Mouse (Mus musculus): ENCODE measurements at regions not wholly inside any gene's neighbourhood (a gene's known extent, or its start where the extent isn't known, plus 50 kb on each side); places are given as distances from the start of the nearest gene placed in this dataset.

DNA sequence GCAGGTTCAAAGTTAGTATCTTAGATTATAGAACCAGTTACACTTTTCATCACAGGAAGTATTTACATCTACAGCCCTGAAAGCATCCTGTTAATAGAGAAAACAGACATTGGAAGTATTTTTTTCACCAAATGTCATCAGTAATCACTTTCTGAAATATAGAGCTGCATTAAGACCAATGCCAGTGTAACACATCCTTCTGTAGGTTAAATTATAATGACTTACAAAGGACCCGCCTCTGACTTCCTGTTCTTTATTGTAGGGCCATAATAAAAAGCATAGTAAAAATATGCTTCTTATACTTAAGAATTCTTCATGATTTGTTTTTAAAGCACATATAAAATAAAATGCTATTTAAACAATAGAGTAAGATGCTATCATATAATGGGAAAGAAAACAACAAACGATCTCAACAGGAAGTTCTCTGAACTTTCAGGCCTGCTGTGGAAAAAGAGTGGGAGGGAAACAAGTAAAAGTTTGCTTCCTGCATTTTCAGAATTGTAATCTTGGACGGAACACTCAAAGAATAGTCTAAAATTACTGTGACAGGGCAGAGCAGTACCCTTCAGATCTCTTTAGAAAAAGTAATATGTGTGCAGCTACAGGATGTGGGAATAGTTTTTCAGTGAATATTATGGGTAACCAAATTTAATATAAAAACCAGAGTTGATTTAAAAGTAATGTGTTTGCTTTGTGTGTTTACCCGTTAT, 116.0 kb upstream of the Dock10 start:
- no peaks in the 10 kb centered on the region for H3K4me1 ChIP-seq (ENCODE audit: control insufficient read depth, insufficient read depth, low read length)
- no peaks in the 10 kb centered on the region for H3K27me3 ChIP-seq (ENCODE audit: control insufficient read depth, insufficient read depth, low read length)
- H3K9ac ChIP-seq (replicated peaks; ENCODE audit: low read length): no peak overlapping the region
- H3K4me3 ChIP-seq (replicated peaks; ENCODE audit: low read depth, low read length): no peak overlapping the region
- DNase-seq (no peak), ATAC-seq (ENCODE audit: low FRiP score, low TSS enrichment) (no peak)
- no peaks in the 10 kb centered on the region for H3K36me3 ChIP-seq (ENCODE audit: control insufficient read depth, insufficient read depth, low read length)
- WGBS: 83% methylated on average over 4 of the region's 4 CpGs
- H3K27ac ChIP-seq (replicated peaks; ENCODE audit: low read depth, low read length): no peak overlapping the region
- H3K4me2 ChIP-seq (ENCODE audit: low read length): no peak overlapping the region
- H3K9me3 ChIP-seq (ENCODE audit: control insufficient read depth, low read length): no peaks in the 10 kb centered on the region

- no peaks in the 10 kb centered on the region for H3K27me3 ChIP-seq (ENCODE audit: control insufficient read depth, insufficient read depth, low read length)
- no peaks in the 10 kb centered on the region for H3K9me3 ChIP-seq (ENCODE audit: control insufficient read depth, low read length)
- no peaks in the 10 kb centered on the region for H3K4me1 ChIP-seq (ENCODE audit: control insufficient read depth, insufficient read depth, low read length)
- no peak overlapping the region for H3K4me3 ChIP-seq (replicated peaks; ENCODE audit: low read depth, low read length)
- no peaks in the 10 kb centered on the region for H3K36me3 ChIP-seq (ENCODE audit: control insufficient read depth, insufficient read depth, low read length)
- no peak overlapping the region for H3K9ac ChIP-seq (replicated peaks; ENCODE audit: low read length)
- H3K4me2 ChIP-seq (ENCODE audit: low read length): no peak overlapping the region
- WGBS: 82% methylated on average over 2 of the region's 2 CpGs
- peak; percentile 5 for DNase-seq
- no peak overlapping the region for H3K27ac ChIP-seq (replicated peaks; ENCODE audit: low read depth, low read length)
- no peak for ATAC-seq (ENCODE audit: low FRiP score, low TSS enrichment)
These were observed 115.3 kb upstream of the Dock10 start for GRCm38 (mm10) chr1:80873596-80873995.

DNA sequence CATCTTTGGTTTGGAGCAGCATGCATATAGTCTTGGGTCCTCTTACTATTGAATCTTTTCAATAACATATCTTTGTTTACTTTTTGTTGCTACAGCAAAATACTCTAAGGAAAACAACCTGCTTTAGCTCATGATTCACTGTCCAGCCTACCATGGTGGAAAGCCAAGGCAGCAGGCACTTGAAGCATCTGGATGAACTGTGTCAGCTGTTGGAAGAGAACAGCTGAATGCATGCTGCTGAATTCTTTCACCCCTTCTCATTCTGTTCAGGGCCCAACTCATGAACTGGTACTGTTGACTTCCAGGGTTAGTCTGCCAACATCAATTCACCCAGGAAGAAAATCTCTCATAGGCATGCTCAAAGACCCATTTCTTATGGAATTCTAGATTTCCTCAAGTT, 110.5 kb upstream of the Dock10 start:
- Histone ChIP-seq H3K4me2 (ENCODE audit: low read length) (no peak overlapping the region), H3K27me3 (ENCODE audit: control insufficient read depth, insufficient read depth, low read length) (no peaks in the 10 kb centered on the region), H3K9me3 (ENCODE audit: control insufficient read depth, low read length) (no peaks in the 10 kb centered on the region), H3K9ac (replicated peaks; ENCODE audit: low read length) (no peak overlapping the region), H3K4me3 (replicated peaks; ENCODE audit: low read depth, low read length) (no peak overlapping the region), H3K27ac (replicated peaks; ENCODE audit: low read depth, low read length) (no peak overlapping the region), H3K36me3 (ENCODE audit: control insufficient read depth, insufficient read depth, low read length) (no peaks in the 10 kb centered on the region), H3K4me1 (ENCODE audit: control insufficient read depth, insufficient read depth, low read length) (no peaks in the 10 kb centered on the region)
- DNase-seq (no peak), ATAC-seq (ENCODE audit: low FRiP score, low TSS enrichment) (no peak)

DNA sequence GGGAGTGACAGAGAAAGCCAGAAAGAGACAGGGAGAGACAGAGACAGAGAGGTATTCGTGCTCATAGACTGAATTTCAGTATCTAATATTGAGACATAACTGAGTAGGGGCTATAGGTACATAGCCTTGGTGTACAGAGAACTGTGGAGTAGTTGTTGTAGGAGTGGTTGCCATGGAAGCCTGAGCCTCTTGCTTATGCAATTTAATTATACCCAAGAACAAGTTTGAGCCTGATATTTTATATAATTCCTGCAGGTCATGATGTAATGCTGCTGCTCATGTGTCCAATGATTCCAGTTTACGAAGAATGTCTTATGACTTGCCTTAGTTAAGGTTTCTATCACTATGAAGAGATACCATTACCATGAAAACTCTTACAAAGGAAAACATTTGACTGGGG, 98.7 kb upstream of the Dock10 start:
- Histone ChIP-seq H3K27me3 (ENCODE audit: control insufficient read depth, insufficient read depth, low read length) (no peaks in the 10 kb centered on the region), H3K9me3 (ENCODE audit: control insufficient read depth, low read length) (no peaks in the 10 kb centered on the region), H3K36me3 (ENCODE audit: control insufficient read depth, insufficient read depth, low read length) (no peaks in the 10 kb centered on the region), H3K4me3 (replicated peaks; ENCODE audit: low read depth, low read length) (no peak overlapping the region), H3K9ac (replicated peaks; ENCODE audit: low read length) (no peak overlapping the region), H3K4me2 (ENCODE audit: low read length) (no peak overlapping the region), H3K27ac (replicated peaks; ENCODE audit: low read depth, low read length) (no peak overlapping the region), H3K4me1 (ENCODE audit: control insufficient read depth, insufficient read depth, low read length) (no peaks in the 10 kb centered on the region)
- no peak for ATAC-seq (ENCODE audit: low FRiP score, low TSS enrichment)
- WGBS: 79% methylated on average over 2 of the region's 2 CpGs
- no peak for DNase-seq

DNA sequence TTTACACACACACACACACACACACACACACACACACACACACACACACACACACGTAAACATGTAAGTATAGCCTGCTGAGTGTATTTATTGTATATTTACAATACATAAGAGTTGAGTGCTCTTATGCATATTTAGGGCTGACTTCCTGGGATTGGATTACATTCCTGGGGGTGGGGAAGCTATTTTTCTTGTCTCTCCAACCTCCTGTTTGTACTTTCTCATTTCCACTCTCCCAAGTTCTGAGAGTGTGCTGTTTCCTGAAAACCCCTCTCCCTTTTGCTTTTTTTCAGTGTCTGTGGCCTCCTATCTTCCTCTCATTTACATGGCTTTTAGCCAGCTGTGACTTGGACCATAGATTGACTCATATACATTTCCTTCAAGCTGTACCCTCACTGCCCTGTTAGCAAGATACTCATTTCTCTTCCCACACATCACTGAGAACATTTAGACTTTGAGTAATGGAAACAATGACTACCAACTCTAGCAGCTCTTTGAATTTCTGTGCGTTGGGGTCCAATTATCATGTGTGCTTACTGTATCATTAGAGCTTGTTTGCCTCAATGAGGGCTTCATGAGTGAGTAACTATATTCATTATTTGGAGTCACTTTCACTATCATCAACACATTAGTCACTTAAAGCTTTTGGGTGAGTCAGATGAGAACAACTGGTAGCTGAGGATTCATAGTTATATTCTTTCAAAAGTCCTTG, 96.8 kb upstream of the Dock10 start:
- Histone ChIP-seq H3K9ac (replicated peaks; ENCODE audit: low read length) (no peak overlapping the region), H3K27ac (replicated peaks; ENCODE audit: low read depth, low read length) (no peak overlapping the region), H3K4me2 (ENCODE audit: low read length) (no peak overlapping the region), H3K9me3 (ENCODE audit: control insufficient read depth, low read length) (no peaks in the 10 kb centered on the region), H3K36me3 (ENCODE audit: control insufficient read depth, insufficient read depth, low read length) (no peaks in the 10 kb centered on the region), H3K4me1 (ENCODE audit: control insufficient read depth, insufficient read depth, low read length) (no peaks in the 10 kb centered on the region), H3K4me3 (replicated peaks; ENCODE audit: low read depth, low read length) (no peak overlapping the region), H3K27me3 (ENCODE audit: control insufficient read depth, insufficient read depth, low read length) (no peaks in the 10 kb centered on the region)
- 93% methylated on average over 2 of the region's 2 CpGs for WGBS
- ATAC-seq (ENCODE audit: low FRiP score, low TSS enrichment): no peak
- DNase-seq: no peak

DNA sequence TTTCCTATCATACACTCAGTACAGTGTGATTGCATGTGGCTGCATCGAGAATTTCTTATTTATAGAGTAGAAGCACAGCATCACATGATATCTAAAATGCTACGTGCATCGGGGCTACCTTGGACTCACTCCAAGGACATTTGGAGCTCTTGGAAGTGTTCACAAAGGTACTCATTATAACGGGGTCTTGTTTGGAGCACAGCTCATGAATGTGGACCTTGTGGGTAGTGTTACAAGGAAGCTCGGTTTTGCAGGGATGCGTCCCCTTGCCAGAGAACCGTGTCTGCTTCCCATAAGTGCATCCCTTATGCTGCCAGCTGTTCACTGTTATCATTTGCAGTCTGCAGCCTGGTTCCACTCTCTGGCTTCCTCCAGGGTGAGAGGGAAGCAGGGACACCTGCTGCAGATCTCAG, 96.0 kb upstream of the Dock10 start:
- peak; percentile 47 for DNase-seq
- Histone ChIP-seq H3K36me3 (ENCODE audit: control insufficient read depth, insufficient read depth, low read length) (no peaks in the 10 kb centered on the region), H3K4me1 (ENCODE audit: control insufficient read depth, insufficient read depth, low read length) (no peaks in the 10 kb centered on the region), H3K9ac (replicated peaks; ENCODE audit: low read length) (no peak overlapping the region), H3K9me3 (ENCODE audit: control insufficient read depth, low read length) (no peaks in the 10 kb centered on the region), H3K4me3 (replicated peaks; ENCODE audit: low read depth, low read length) (no peak overlapping the region), H3K4me2 (ENCODE audit: low read length) (no peak overlapping the region), H3K27me3 (ENCODE audit: control insufficient read depth, insufficient read depth, low read length) (no peaks in the 10 kb centered on the region), H3K27ac (replicated peaks; ENCODE audit: low read depth, low read length) (no peak overlapping the region)
- ATAC-seq (ENCODE audit: low FRiP score, low TSS enrichment): no peak; the same call in 1 of the 2 replicates
- WGBS: 76% methylated on average over 7 of the region's 7 CpGs

- WGBS: 50% methylated on average over 2 of the region's 2 CpGs
- no peak for ATAC-seq (ENCODE audit: low FRiP score, low TSS enrichment)
These were observed 94.4 kb upstream of the Dock10 start for GRCm38 (mm10) chr1:80852761-80853160.

DNA sequence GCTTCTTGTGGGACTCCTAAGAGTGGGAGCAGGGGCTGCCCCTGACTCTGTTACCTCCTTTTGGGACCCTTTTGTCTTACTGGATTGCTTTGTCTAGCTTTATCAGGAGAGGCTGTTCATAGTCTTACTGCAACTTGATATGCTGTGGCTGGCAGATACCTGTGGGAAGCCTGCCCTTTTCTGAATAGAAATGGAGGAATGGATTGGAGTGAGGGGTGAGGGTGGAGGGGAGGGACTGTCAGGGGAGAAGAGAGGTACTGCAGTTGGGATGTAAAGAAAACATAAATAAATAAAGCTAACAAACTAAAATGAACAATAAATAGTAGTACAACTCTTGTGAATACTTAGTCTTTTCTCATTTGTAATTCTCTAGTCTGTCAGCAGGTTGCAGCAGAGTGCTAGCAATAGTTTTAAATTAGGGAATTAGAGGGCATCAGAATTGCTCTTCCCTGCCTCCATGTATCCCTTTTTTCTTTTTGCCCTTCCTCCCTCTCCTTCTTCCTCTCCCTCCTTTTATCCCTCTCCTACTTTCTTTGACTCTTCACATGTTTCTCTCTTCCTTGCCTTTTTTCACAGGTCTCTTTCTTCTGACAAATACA, 72.0 kb upstream of the Dock10 start:
- no peaks in the 10 kb centered on the region for H3K36me3 ChIP-seq (ENCODE audit: control insufficient read depth, insufficient read depth, low read length)
- H3K4me1 ChIP-seq (ENCODE audit: control insufficient read depth, insufficient read depth, low read length): no peaks in the 10 kb centered on the region
- no peaks in the 10 kb centered on the region for H3K9me3 ChIP-seq (ENCODE audit: control insufficient read depth, low read length)
- no peaks in the 10 kb centered on the region for H3K27me3 ChIP-seq (ENCODE audit: control insufficient read depth, insufficient read depth, low read length)
- no peak overlapping the region for H3K27ac ChIP-seq (replicated peaks; ENCODE audit: low read depth, low read length)
- DNase-seq: peak; percentile 85
- H3K4me3 ChIP-seq (replicated peaks; ENCODE audit: low read depth, low read length): no peak overlapping the region
- H3K9ac ChIP-seq (replicated peaks; ENCODE audit: low read length): no peak overlapping the region
- no peak overlapping the region for H3K4me2 ChIP-seq (ENCODE audit: low read length)
- ATAC-seq (ENCODE audit: low FRiP score, low TSS enrichment): peak; percentile 11; the same call in 1 of the 2 replicates

More at GRCm38 (mm10) chr1:80852761-80853160, 94.4 kb upstream of the Dock10 start:
- H3K27ac ChIP-seq (replicated peaks; ENCODE audit: low read depth, low read length): no peak overlapping the region
- no peak overlapping the region for H3K9ac ChIP-seq (replicated peaks; ENCODE audit: low read length)
- no peak overlapping the region for H3K4me3 ChIP-seq (replicated peaks; ENCODE audit: low read depth, low read length)
- no peak overlapping the region for H3K4me2 ChIP-seq (ENCODE audit: low read length)
- no peaks in the 10 kb centered on the region for H3K4me1 ChIP-seq (ENCODE audit: control insufficient read depth, insufficient read depth, low read length)
- H3K36me3 ChIP-seq (ENCODE audit: control insufficient read depth, insufficient read depth, low read length): no peaks in the 10 kb centered on the region
- no peak for DNase-seq
- H3K27me3 ChIP-seq (ENCODE audit: control insufficient read depth, insufficient read depth, low read length): no peaks in the 10 kb centered on the region
- no peaks in the 10 kb centered on the region for H3K9me3 ChIP-seq (ENCODE audit: control insufficient read depth, low read length)

GRCm38 (mm10) chr1:80826383-80826782, 68.1 kb upstream of the Dock10 start:
- Histone ChIP-seq H3K4me3 (replicated peaks; ENCODE audit: low read depth, low read length) (no peak overlapping the region), H3K9ac (replicated peaks; ENCODE audit: low read length) (no peak overlapping the region), H3K4me2 (ENCODE audit: low read length) (no peak overlapping the region), H3K27ac (replicated peaks; ENCODE audit: low read depth, low read length) (no peak overlapping the region), H3K27me3 (ENCODE audit: control insufficient read depth, insufficient read depth, low read length) (no peaks in the 10 kb centered on the region), H3K36me3 (ENCODE audit: control insufficient read depth, insufficient read depth, low read length) (no peaks in the 10 kb centered on the region), H3K4me1 (ENCODE audit: control insufficient read depth, insufficient read depth, low read length) (no peaks in the 10 kb centered on the region), H3K9me3 (ENCODE audit: control insufficient read depth, low read length) (no peaks in the 10 kb centered on the region)
- ATAC-seq (ENCODE audit: low FRiP score, low TSS enrichment) (no peak), DNase-seq (no peak)
- 85% methylated on average over 1 of the region's 1 CpGs for WGBS
